Mouse (Mus musculus): ENCODE results near the gene Glb1l.
A peak's percentile ranks its signal among the peaks of the same experiment; 100 is the strongest.

The Glb1l gene

GRCm38 (mm10) chr1:75231224-75231623 is 20.6 kb upstream of the Glb1l start:
- no peak for DNase-seq (ENCODE audit: low read depth, low spot score)

- no peak for DNase-seq (ENCODE audit: low read depth, low spot score)
These were observed 19.9 kb upstream of the Glb1l start for GRCm38 (mm10) chr1:75230335-75230994.

- no peak for DNase-seq (ENCODE audit: low read depth, low spot score)
These were observed 18.5 kb upstream of the Glb1l start for GRCm38 (mm10) chr1:75229158-75229557.

GRCm38 (mm10) chr1:75227653-75228052 is 17.0 kb upstream of the Glb1l start:
- DNase-seq (ENCODE audit: low read depth, low spot score) = no peak

- no peak for DNase-seq (ENCODE audit: low read depth, low spot score)
These were observed 15.5 kb upstream of the Glb1l start for GRCm38 (mm10) chr1:75226138-75226537.

GRCm38 (mm10) chr1:75225473-75225872 is 14.9 kb upstream of the Glb1l start:
- no peak for DNase-seq (ENCODE audit: low read depth, low spot score)

- DNase-seq (ENCODE audit: low read depth, low spot score) = no peak
These were observed 12.9 kb upstream of the Glb1l start for GRCm38 (mm10) chr1:75223532-75223931.

- no peak for DNase-seq (ENCODE audit: low read depth, low spot score)
These were observed 12.3 kb upstream of the Glb1l start for GRCm38 (mm10) chr1:75222926-75223325.

- DNase-seq (ENCODE audit: low read depth, low spot score) = no peak
These were observed 10.9 kb upstream of the Glb1l start for GRCm38 (mm10) chr1:75221538-75221937.

GRCm38 (mm10) chr1:75219531-75219930 is 8.9 kb upstream of the Glb1l start, which contains the start of gene Tuba4a:
Gene Tuba4a, minus strand, starts transcription at chr1:75219865.
- no peak for DNase-seq (ENCODE audit: low read depth, low spot score)

GRCm38 (mm10) chr1:75219078-75219477 is 8.5 kb upstream of the Glb1l start:
- DNase-seq (ENCODE audit: low read depth, low spot score) = peak; percentile 95

- peak; percentile 95 for DNase-seq (ENCODE audit: low read depth, low spot score)
These were observed 7.8 kb upstream of the Glb1l start for GRCm38 (mm10) chr1:75218227-75219001.

- no peak for DNase-seq (ENCODE audit: low read depth, low spot score)
These were observed 7.2 kb upstream of the Glb1l start for GRCm38 (mm10) chr1:75217893-75218226.

- peak; percentile 80 for DNase-seq (ENCODE audit: low read depth, low spot score)
These were observed 6.4 kb upstream of the Glb1l start for GRCm38 (mm10) chr1:75216797-75217585.

- peak; percentile 75 for DNase-seq (ENCODE audit: low read depth, low spot score)
These were observed 5.2 kb upstream of the Glb1l start for GRCm38 (mm10) chr1:75215785-75216184.

- no peak for DNase-seq (ENCODE audit: low read depth, low spot score)
These were observed 4.3 kb upstream of the Glb1l start for GRCm38 (mm10) chr1:75214886-75215285.

GRCm38 (mm10) chr1:75214442-75214841 is 3.8 kb upstream of the Glb1l start:
- no peak for DNase-seq (ENCODE audit: low read depth, low spot score)

- DNase-seq (ENCODE audit: low read depth, low spot score) = no peak
These were observed 2.5 kb upstream of the Glb1l start for GRCm38 (mm10) chr1:75213096-75213495.

- no peak for DNase-seq (ENCODE audit: low read depth, low spot score)
These were observed 1.9 kb upstream of the Glb1l start for GRCm38 (mm10) chr1:75212542-75212941.

GRCm38 (mm10) chr1:75211141-75211708 is 612 bp upstream of the Glb1l start:
- no peak for DNase-seq (ENCODE audit: low read depth, low spot score)

- DNase-seq (ENCODE audit: low read depth, low spot score) = no peak
These were observed 1.5 kb downstream of the Glb1l start for GRCm38 (mm10) chr1:75208967-75209678.
